Mouse (Mus musculus) CH12.LX (cell line): ENCODE results near the gene Dmrta2. TPM values are rescaled to one million over a fixed set of nuclear protein-coding genes. Genes with fewer than 3 reads are reported as not detected.
A peak's percentile ranks its signal among the peaks of the same experiment; 100 is the strongest.

Experiments used
- DNase-seq: peaks from one replicate; pipeline ENCODE4 v3.0.0-alpha.2; 2013; ENCODE audit errors: extremely low read depth
- H3K27ac ChIP-seq: 2 replicates; pipeline ENCODE4 v1.5.1; 2012; ENCODE audit warnings: low read depth, mild to moderate bottlenecking, control low read depth, moderate library complexity; ENCODE audit not compliant: insufficient read depth
- H3K27me3 ChIP-seq: replicated peaks from 2 replicates; pipeline ENCODE3; 2012; ENCODE audit warnings: inconsistent platforms
- H3K36me3 ChIP-seq, 2 experiments: replicated peaks in 1 of 2; 2 replicates each; pipeline versions ENCODE3 to v1.6.1; 2012; ENCODE audit warnings: inconsistent platforms in 1 of 2, low read length in 1 of 2, mild to moderate bottlenecking in 1 of 2, mixed read lengths in 1 of 2, moderate library complexity in 1 of 2; ENCODE audit not compliant: control insufficient read depth in 1 of 2, insufficient read depth in 1 of 2
- H3K4me1 ChIP-seq, 2 experiments: 2 replicates each; pipeline ENCODE4 v1.6.1; 2012; ENCODE audit warnings: inconsistent platforms in 1 of 2, moderate library complexity in 1 of 2; ENCODE audit not compliant: insufficient read depth in 2 of 2, control insufficient read depth in 1 of 2
- H3K4me2 ChIP-seq: 2 replicates; pipeline ENCODE4 v1.6.1; 2012; ENCODE audit warnings: low read depth, mild to moderate bottlenecking, control low read depth; ENCODE audit not compliant: poor library complexity, insufficient read depth, severe bottlenecking
- H3K4me3 ChIP-seq, 3 experiments: fragments of 150-350 bp in 1 of 3; sonication (generic) in 1 of 3; replicated peaks in 1 of 3; 2 replicates each; pipeline versions ENCODE3 to v1.5.1; 2011 to 2012; ENCODE audit warnings: low read depth in 2 of 3, low read length in 2 of 3, mild to moderate bottlenecking in 2 of 3, moderate library complexity in 2 of 3, control low read depth in 1 of 3, improper control_type of control experiment in 1 of 3, inconsistent platforms in 1 of 3, mixed read lengths in 1 of 3; ENCODE audit not compliant: poor library complexity in 1 of 3
- H3K79me2 ChIP-seq: replicated peaks from 2 replicates; pipeline ENCODE4 v1.6.1; 2012; ENCODE audit warnings: mild to moderate bottlenecking, moderate library complexity; ENCODE audit not compliant: control insufficient read depth, poor library complexity, insufficient read depth, severe bottlenecking; ENCODE audit errors: extremely low read depth
- H3K9ac ChIP-seq: 2 replicates; pipeline ENCODE4 v1.6.1; 2012; ENCODE audit warnings: low read depth, mild to moderate bottlenecking, control low read depth, moderate library complexity; ENCODE audit not compliant: insufficient read depth
- H3K9me3 ChIP-seq: replicated peaks from 2 replicates; pipeline ENCODE3; 2012; ENCODE audit warnings: low read length, inconsistent platforms, mixed read lengths
- BHLHE40 ChIP-seq: IDR thresholded peaks from 2 replicates; pipeline ENCODE4 v1.6.1; 2011; ENCODE audit warnings: mild to moderate bottlenecking, low read depth, low read length, improper control_type of control experiment
- CHD1 ChIP-seq: IDR thresholded peaks from 2 replicates; pipeline ENCODE4 v1.6.1; 2012; ENCODE audit warnings: low read depth, low read length, improper control_type of control experiment, inconsistent platforms
- CHD2 ChIP-seq: IDR thresholded peaks from 2 replicates; pipeline ENCODE4 v1.6.1; 2011; ENCODE audit warnings: low read length, improper control_type of control experiment
- CTCF ChIP-seq, 2 experiments: IDR thresholded peaks in 1 of 2; conservative IDR thresholded peaks in 1 of 2; 2 replicates each; pipeline ENCODE4 v1.5.1; 2011 to 2012; ENCODE audit warnings: low read depth in 2 of 2, low read length in 2 of 2, improper control_type of control experiment in 1 of 2, inconsistent platforms in 1 of 2, mild to moderate bottlenecking in 1 of 2, moderate library complexity in 1 of 2
- GABPA ChIP-seq: IDR thresholded peaks from 2 replicates; pipeline ENCODE4 v1.6.1; 2012; ENCODE audit warnings: low read depth, low read length, improper control_type of control experiment, inconsistent platforms; ENCODE audit not compliant: insufficient replicate concordance
- HCFC1 ChIP-seq: IDR thresholded peaks from 2 replicates; pipeline ENCODE4 v1.6.1; 2012; ENCODE audit warnings: low read depth, mild to moderate bottlenecking, inconsistent platforms, low read length, improper control_type of control experiment
- JUND ChIP-seq: conservative IDR thresholded peaks from 2 replicates; pipeline ENCODE4 v1.6.1; 2011; ENCODE audit warnings: low read depth, low read length, improper control_type of control experiment
- KAT2A ChIP-seq: IDR thresholded peaks from 2 replicates; pipeline ENCODE4 v1.6.1; 2012; ENCODE audit warnings: low read length, improper control_type of control experiment, inconsistent platforms; ENCODE audit not compliant: insufficient replicate concordance
- MEF2A ChIP-seq: IDR thresholded peaks from 2 replicates; pipeline ENCODE4 v1.6.1; 2014; ENCODE audit warnings: low read depth, mild to moderate bottlenecking, inconsistent platforms, low read length, improper control_type of control experiment, borderline replicate concordance
- MXI1 ChIP-seq: IDR thresholded peaks from 2 replicates; pipeline ENCODE4 v1.6.1; 2011; ENCODE audit warnings: mild to moderate bottlenecking, low read depth, low read length, improper control_type of control experiment
- MYC ChIP-seq: IDR thresholded peaks from 2 replicates; pipeline ENCODE4 v1.6.1; 2011; ENCODE audit warnings: low read depth, mild to moderate bottlenecking, improper control_type of control experiment, low read length
- RAD21 ChIP-seq: IDR thresholded peaks from 2 replicates; pipeline ENCODE4 v1.6.1; 2011; ENCODE audit warnings: low read depth, mild to moderate bottlenecking, low read length, improper control_type of control experiment, moderate library complexity
- RCOR1 ChIP-seq: conservative IDR thresholded peaks from 2 replicates; pipeline ENCODE4 v1.6.1; 2012; ENCODE audit warnings: low read depth, mild to moderate bottlenecking, inconsistent platforms, low read length, improper control_type of control experiment
- SMC3 ChIP-seq: IDR thresholded peaks from 2 replicates; pipeline ENCODE4 v1.6.1; 2011; ENCODE audit warnings: low read depth, low read length, improper control_type of control experiment
- TBP ChIP-seq: conservative IDR thresholded peaks from 2 replicates; pipeline ENCODE4 v1.6.1; 2011; ENCODE audit warnings: low read depth, low read length, improper control_type of control experiment
- USF1 ChIP-seq: IDR thresholded peaks from 2 replicates; pipeline ENCODE4 v1.6.1; 2014; ENCODE audit warnings: low read depth, mild to moderate bottlenecking, inconsistent platforms, low read length, improper control_type of control experiment
- USF2 ChIP-seq: conservative IDR thresholded peaks from 2 replicates; pipeline ENCODE4 v1.6.1; 2011; ENCODE audit warnings: low read depth, low read length, improper control_type of control experiment
- ZC3H11A ChIP-seq: IDR thresholded peaks from 2 replicates; pipeline ENCODE4 v1.6.1; 2012; ENCODE audit warnings: low read depth, mild to moderate bottlenecking, inconsistent platforms, low read length, improper control_type of control experiment
- dilution Hi-C: fragments of 300-500 bp; cut with MboI; formaldehyde crosslinking; loops from 2 replicates; pipeline ENCODE4 v1.14.3; 2020; ENCODE audit warnings: low sequenced_read_pairs; ENCODE audit not compliant: extremely low pct_unique_long_range_greater_than_20kb, extremely low pct_ligation_motif_present
- in situ Hi-C: fragments of 300-500 bp; cut with MboI; formaldehyde crosslinking; loops from 3 replicates; pipeline ENCODE4 v1.14.3; 2019; ENCODE audit warnings: low sequenced_read_pairs, low pct_ligation_motif_present, low pct_unique_long_range_greater_than_20kb, mixed read lengths
- polyA plus RNA-seq: library from polyadenylated mRNA; unstranded; fragments of >175 nt; gene quantifications from 2 replicates; pipeline ENCODE4 v1.2.1, GENCODE M21; 2012; ENCODE audit warnings: low read depth; ENCODE audit not compliant: insufficient read length
- total RNA-seq, 2 experiments: library from RNA; depleted of rRNA; stranded (reverse); fragments of 300-350 nt in 1 of 2; fragments of >200 nt in 1 of 2; gene quantifications; 2 replicates each; pipeline ENCODE4 v1.2.3; 2012 to 2014

Dmrta2 gene
- total and polyA plus RNA-seq, 3 experiments: 0.04 to 0.13 TPM; not detected in 1

DNA sequence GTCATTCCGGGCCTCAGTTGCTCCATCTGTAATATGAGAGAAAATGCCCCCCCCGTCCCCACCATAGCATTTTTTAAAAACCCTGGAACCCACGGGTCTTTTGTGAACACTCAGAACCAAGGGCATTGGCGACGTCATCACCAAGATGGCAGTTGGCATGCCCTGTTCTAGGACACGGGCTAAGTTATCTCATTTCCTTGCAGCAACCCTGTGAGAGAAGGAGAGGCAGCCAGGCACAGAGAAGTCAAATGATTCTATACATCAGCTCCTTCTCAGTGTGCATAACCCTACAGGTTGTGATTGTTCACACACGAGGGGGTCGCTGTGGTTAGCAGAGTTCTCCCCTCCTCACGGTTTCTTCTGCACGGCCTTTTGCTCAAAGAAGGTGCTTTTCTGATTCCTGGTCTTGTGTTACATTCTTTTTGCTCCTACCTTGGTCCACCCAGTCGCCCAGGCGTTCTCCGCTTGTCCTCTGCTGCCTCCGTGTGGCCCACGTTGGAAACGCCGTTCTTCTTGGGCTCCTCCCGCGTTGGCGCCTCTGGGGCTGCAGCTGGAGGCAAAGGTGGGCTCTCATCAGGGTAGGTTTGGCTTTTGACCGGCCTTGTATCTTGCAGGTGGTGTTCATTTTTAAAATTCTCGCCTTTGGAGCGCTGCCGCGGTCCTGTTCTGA lies 44.2 kb downstream of the Dmrta2 start:
- Histone ChIP-seq H3K4me1 (peaks cover 5 to 19% of the 10 kb centered on the region in 2 experiments; a peak in 3 of 4 replicates), H3K36me3 (no peaks in the 10 kb centered on the region), H3K27ac (no peak overlapping the region), H3K9me3 (no peaks in the 10 kb centered on the region), H3K4me3 (no peak overlapping the region), H3K9ac (no peak overlapping the region), H3K79me2 (no peaks in the 10 kb centered on the region), H3K27me3 (no peaks in the 10 kb centered on the region), H3K4me2 (no peak overlapping the region)
- DNase-seq: no peak
- in situ Hi-C loops: no loop called here
- TF ChIP-seq MYC: no peak
- TF ChIP-seq GABPA: no peak
- TF ChIP-seq MEF2A: no peak
- no peak for TF ChIP-seq ZC3H11A
- TF ChIP-seq KAT2A: no peak
- no peak for TF ChIP-seq USF2
- TF ChIP-seq HCFC1: no peak
- no peak for TF ChIP-seq MXI1
- no peak for TF ChIP-seq CHD2
- TF ChIP-seq SMC3: peak; percentile 34
- TF ChIP-seq TBP: no peak
- TF ChIP-seq CHD1: no peak
- TF ChIP-seq CTCF (conservative IDR thresholded peaks at IDR 0.05 in 1 of 2, IDR thresholded peaks at IDR 0.05 in 1 of 2; ENCODE audit: low read depth in 2 of 2, low read length in 2 of 2): peak in 1 of 2 experiments; percentile 62; a peak in 2 of 4 replicates
- TF ChIP-seq RAD21: peak; percentile 60
- dilution Hi-C loops: no loop called here

GRCm38 (mm10) chr4:110028461-110029188 lies 50.8 kb downstream of the Dmrta2 start:
- dilution Hi-C loops: no loop called here
- no peak overlapping the region for H3K9ac ChIP-seq
- H3K27ac ChIP-seq: no peak overlapping the region
- H3K4me3 ChIP-seq: no peak overlapping the region
- TF ChIP-seq CTCF (conservative IDR thresholded peaks at IDR 0.05 in 1 of 2, IDR thresholded peaks at IDR 0.05 in 1 of 2; ENCODE audit: low read depth in 2 of 2, low read length in 2 of 2): peak; percentile 60 to 75
- 0 out of 2 replicates have a peak, but pooled peaks have one; percentile 11 for TF ChIP-seq BHLHE40
- peak; percentile 49 for TF ChIP-seq SMC3
- peak; percentile 77 for TF ChIP-seq RAD21
- TF ChIP-seq USF1: no peak
- peak; percentile 85 for TF ChIP-seq JUND
- TF ChIP-seq RCOR1: no peak
- H3K4me2 ChIP-seq: no peak overlapping the region
- peaks cover 11% of the 10 kb centered on the region for H3K27me3 ChIP-seq
- H3K4me1 ChIP-seq: peaks cover 0 to 3% of the 10 kb centered on the region in 2 experiments; a peak in 1 of 4 replicates
- H3K79me2 ChIP-seq: no peaks in the 10 kb centered on the region
- H3K9me3 ChIP-seq: no peaks in the 10 kb centered on the region
- peak; percentile 65 for DNase-seq
- in situ Hi-C loops: no loop called here
- no peaks in the 10 kb centered on the region for H3K36me3 ChIP-seq
